Mouse (Mus musculus) lung, adult 10 weeks (tissue): ENCODE results near the gene Tal1. TPM values are rescaled to one million over a fixed set of nuclear protein-coding genes. Genes with fewer than 3 reads are reported as not detected.

Experiments used
- polyA plus RNA-seq: library from polyadenylated mRNA; stranded (reverse); fragments of 350-450 nt; fragmentation: Illumina TruSeq; extraction: RNeasy Lipid Tissue Mini Kit (QIAGEN cat#74804); gene quantifications from one replicate; pipeline ENCODE4 v1.2.3, GENCODE M21; 2014; ENCODE audit warnings: low read depth, low replicate concordance; ENCODE audit not compliant: insufficient read depth

Gene Tal1
- 5.4 TPM for polyA plus RNA-seq

GRCm38 (mm10) chr4:115056371-115056920, at the start of gene Tal1:
TSS of gene Tal1 (plus strand) at chr4:115056426.

GRCm38 (mm10) chr4:115088611-115089338, 32.5 kb downstream of the Tal1 start, which contains the start of gene Pdzk1ip1:
TSS of gene Pdzk1ip1 (plus strand) at chr4:115088708.

Other genes starting within 250 kb of the Tal1 start
- not detected for gene Gm12830, start 234.7 kb upstream of the Tal1 start, polyA plus RNA-seq
- 0.29 TPM for gene Foxd2, start 147.6 kb upstream of the Tal1 start, polyA plus RNA-seq
- not detected for gene Foxe3, start 130.4 kb upstream of the Tal1 start, polyA plus RNA-seq
- 53.0 TPM for gene Cmpk1, start 69.2 kb upstream of the Tal1 start, polyA plus RNA-seq
- gene Stil, start 56.3 kb upstream of the Tal1 start, polyA plus RNA-seq, result 0.06 TPM
- 75.9 TPM for gene Pdzk1ip1, start 32.3 kb downstream of the Tal1 start, polyA plus RNA-seq
- not detected for gene Cyp4x1, start 77.9 kb downstream of the Tal1 start, polyA plus RNA-seq
- not detected for gene Cyp4a29, start 185.7 kb downstream of the Tal1 start, polyA plus RNA-seq
- not detected for gene Cyp4a12a, start 242.6 kb downstream of the Tal1 start, polyA plus RNA-seq